Mouse (Mus musculus) limb, embryonic 12.5 days (tissue): ENCODE data around the gene Hnrnpm. TPM values are rescaled to one million over a fixed set of nuclear protein-coding genes. Genes with fewer than 3 reads are reported as not detected.

Source experiments
- ATAC-seq: fragments of 200-750 bp; cut with Nextera tagmentation; 2 replicates; pipeline ENCODE4 v1.8.0; 2017; ENCODE audit warnings: low read depth, moderate TSS enrichment; ENCODE audit not compliant: insufficient number of reproducible peaks, insufficient read depth, low FRiP score, low TSS enrichment
- H3K27ac ChIP-seq: fragments of 300-500 bp; sonication (generic); 2 replicates; pipeline ENCODE4 v1.5.1; 2016; ENCODE audit warnings: mild to moderate bottlenecking, moderate library complexity
- H3K27me3 ChIP-seq: fragments of 300-500 bp; sonication (generic); 2 replicates; pipeline ENCODE4 v1.6.1; 2016; ENCODE audit warnings: mild to moderate bottlenecking, moderate library complexity
- H3K36me3 ChIP-seq: fragments of 300-500 bp; sonication (generic); 2 replicates; pipeline ENCODE4 v1.6.1; 2016; ENCODE audit warnings: mild to moderate bottlenecking, moderate library complexity
- H3K4me1 ChIP-seq: fragments of 300-500 bp; sonication (generic); replicated peaks from 2 replicates; pipeline ENCODE4 v1.6.1; 2016
- H3K4me2 ChIP-seq: fragments of 300-500 bp; sonication (generic); 2 replicates; pipeline ENCODE4 v1.6.1; 2016; ENCODE audit warnings: mild to moderate bottlenecking, moderate library complexity
- H3K4me3 ChIP-seq: fragments of 300-500 bp; sonication (generic); replicated peaks from 2 replicates; pipeline ENCODE4 v1.5.1; 2016; ENCODE audit warnings: mild to moderate bottlenecking
- H3K9ac ChIP-seq: fragments of 300-500 bp; sonication (generic); replicated peaks from 2 replicates; pipeline ENCODE4 v1.6.1; 2016; ENCODE audit warnings: mild to moderate bottlenecking, moderate library complexity
- H3K9me3 ChIP-seq: fragments of 300-500 bp; sonication (generic); 2 replicates; pipeline ENCODE4 v1.6.1; 2016; ENCODE audit warnings: mild to moderate bottlenecking, moderate library complexity
- WGBS: fragments of 180-500 bp; shearing (Covaris S2); methylation state at CpG from one replicate; pipeline ENCODE4 v1.1.7; 2016; 5-methylcytosine and 5-hydroxymethylcytosine counted together
- polyA plus RNA-seq: library from polyadenylated mRNA; unstranded; fragments of >200 nt; fragmentation: Nextera tagmentation; extraction: Ambion mirVana; gene quantifications from 2 replicates; pipeline ENCODE4 v1.2.1, GENCODE M21; 2016

Gene Hnrnpm
- polyA plus RNA-seq, 1 experiment from 2014 or later = 477 TPM

DNA sequence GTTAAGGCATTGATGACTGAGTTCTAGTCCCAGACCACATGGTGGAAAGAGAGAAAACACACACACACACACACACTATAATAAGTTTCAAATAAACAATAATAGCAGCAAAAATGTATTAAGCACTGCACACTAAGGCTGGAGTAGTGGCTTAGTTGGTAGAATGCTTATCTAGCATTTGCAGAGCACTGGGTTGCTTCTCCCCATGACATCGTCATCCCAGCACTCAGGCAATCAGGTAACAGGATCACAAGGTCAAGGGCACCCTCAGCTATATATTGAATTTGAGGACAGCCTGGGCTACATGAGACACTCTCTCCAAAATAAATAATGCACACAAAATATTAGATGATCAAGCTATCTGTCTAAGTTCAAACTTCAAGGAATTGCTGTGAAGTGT is 28.1 kb upstream of the Hnrnpm start:
- H3K9ac ChIP-seq = no peak overlapping the region
- 90% methylated on average over 1 of the region's 1 CpGs for WGBS

DNA sequence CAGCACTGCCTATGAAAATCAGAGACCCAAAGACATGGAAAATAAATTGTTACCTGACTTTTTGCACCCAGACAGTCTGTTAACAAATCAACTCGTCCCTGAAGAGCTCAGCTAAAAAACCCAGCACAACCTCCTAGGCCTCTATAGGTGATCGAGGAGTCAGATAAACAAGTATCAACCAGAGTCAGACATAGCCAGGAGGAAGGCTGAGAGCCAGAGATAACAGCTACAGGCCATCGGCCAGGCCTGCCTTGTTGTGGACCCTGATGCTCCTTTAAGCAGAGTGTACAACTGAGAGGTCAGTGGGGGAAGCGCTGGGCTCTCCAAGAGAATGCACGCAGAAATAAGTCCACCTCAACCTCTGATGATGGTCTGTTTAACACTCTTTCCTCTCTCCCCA is 26.6 kb upstream of the Hnrnpm start:
- no peak for ATAC-seq
- Histone ChIP-seq H3K27ac (no peak overlapping the region), H3K36me3 (peaks cover 17% of the 10 kb centered on the region), H3K27me3 (no peaks in the 10 kb centered on the region), H3K9ac (no peak overlapping the region), H3K4me3 (no peak overlapping the region), H3K9me3 (0 out of 2 replicates have a peak, but pooled peaks cover 3% of the 10 kb centered on the region), H3K4me2 (no peak overlapping the region), H3K4me1 (peaks cover 4% of the 10 kb centered on the region; the same call in 1 of the 2 replicates)
- WGBS = 81% methylated on average over 5 of the region's 5 CpGs

More for the DNA sequence above, 28.1 kb upstream of the Hnrnpm start:
- Histone ChIP-seq H3K36me3 (peaks cover 3% of the 10 kb centered on the region; the same call in 1 of the 2 replicates), H3K4me2 (no peak overlapping the region), H3K27me3 (no peaks in the 10 kb centered on the region), H3K27ac (no peak overlapping the region), H3K4me3 (no peak overlapping the region), H3K9me3 (0 out of 2 replicates have a peak, but pooled peaks cover 3% of the 10 kb centered on the region), H3K4me1 (peaks cover 4% of the 10 kb centered on the region; the same call in 1 of the 2 replicates)
- no peak for ATAC-seq

- peaks cover 43% of the 10 kb centered on the region for H3K36me3 ChIP-seq
- no peak overlapping the region for H3K27ac ChIP-seq
These were observed 23.2 kb upstream of the Hnrnpm start for GRCm38 (mm10) chr17:33709834-33710233.

GRCm38 (mm10) chr17:33703091-33703490 is 16.4 kb upstream of the Hnrnpm start:
- H3K27me3 ChIP-seq = no peaks in the 10 kb centered on the region
- 85% methylated on average over 9 of the region's 9 CpGs for WGBS
- no peak overlapping the region for H3K4me3 ChIP-seq
- H3K4me2 ChIP-seq = no peak overlapping the region
- H3K4me1 ChIP-seq = no peaks in the 10 kb centered on the region
- ATAC-seq = no peak
- H3K27ac ChIP-seq = no peak overlapping the region
- no peaks in the 10 kb centered on the region for H3K9me3 ChIP-seq
- no peak overlapping the region for H3K9ac ChIP-seq
- peaks cover 49% of the 10 kb centered on the region for H3K36me3 ChIP-seq

More at GRCm38 (mm10) chr17:33709834-33710233, 23.2 kb upstream of the Hnrnpm start:
- no peak for ATAC-seq
- Histone ChIP-seq H3K4me1 (no peaks in the 10 kb centered on the region), H3K4me2 (no peak overlapping the region), H3K9me3 (0 out of 2 replicates have a peak, but pooled peaks cover 3% of the 10 kb centered on the region), H3K9ac (no peak overlapping the region), H3K27me3 (no peaks in the 10 kb centered on the region), H3K4me3 (no peak overlapping the region)
- 86% methylated on average over 3 of the region's 3 CpGs for WGBS

GRCm38 (mm10) chr17:33702178-33702577 is 15.5 kb upstream of the Hnrnpm start:
- no peak for ATAC-seq
- H3K9ac ChIP-seq = no peak overlapping the region
- 77% methylated on average over 1 of the region's 1 CpGs for WGBS
- H3K4me3 ChIP-seq = no peak overlapping the region
- no peak overlapping the region for H3K4me2 ChIP-seq
- H3K4me1 ChIP-seq = no peaks in the 10 kb centered on the region
- H3K27ac ChIP-seq = no peak overlapping the region
- peaks cover 51% of the 10 kb centered on the region for H3K36me3 ChIP-seq
- H3K9me3 ChIP-seq = no peaks in the 10 kb centered on the region
- no peaks in the 10 kb centered on the region for H3K27me3 ChIP-seq

- Histone ChIP-seq H3K4me2 (no peak overlapping the region), H3K4me1 (no peaks in the 10 kb centered on the region), H3K9ac (no peak overlapping the region), H3K27me3 (no peaks in the 10 kb centered on the region), H3K27ac (no peak overlapping the region), H3K4me3 (no peak overlapping the region), H3K36me3 (peaks cover 54% of the 10 kb centered on the region), H3K9me3 (no peaks in the 10 kb centered on the region)
- ATAC-seq = no peak
- WGBS = 72% methylated on average over 1 of the region's 1 CpGs
These were observed 8.8 kb upstream of the Hnrnpm start for GRCm38 (mm10) chr17:33695471-33695870.

GRCm38 (mm10) chr17:33685249-33685653 is 1.4 kb downstream of the Hnrnpm start:
- H3K4me3 ChIP-seq = peak overlapping the region; percentile 89
- H3K9ac ChIP-seq = peak overlapping the region; percentile 99
- peak; percentile 92 for ATAC-seq
- no peaks in the 10 kb centered on the region for H3K9me3 ChIP-seq
- under 1% methylated on average over 42 of the region's 42 CpGs for WGBS
- peaks cover 16% of the 10 kb centered on the region for H3K36me3 ChIP-seq
- H3K27me3 ChIP-seq = no peaks in the 10 kb centered on the region
- H3K4me1 ChIP-seq = peaks cover 38% of the 10 kb centered on the region
- peak overlapping the region; percentile 92 for H3K4me2 ChIP-seq
- H3K27ac ChIP-seq = peak overlapping the region; percentile 95

DNA sequence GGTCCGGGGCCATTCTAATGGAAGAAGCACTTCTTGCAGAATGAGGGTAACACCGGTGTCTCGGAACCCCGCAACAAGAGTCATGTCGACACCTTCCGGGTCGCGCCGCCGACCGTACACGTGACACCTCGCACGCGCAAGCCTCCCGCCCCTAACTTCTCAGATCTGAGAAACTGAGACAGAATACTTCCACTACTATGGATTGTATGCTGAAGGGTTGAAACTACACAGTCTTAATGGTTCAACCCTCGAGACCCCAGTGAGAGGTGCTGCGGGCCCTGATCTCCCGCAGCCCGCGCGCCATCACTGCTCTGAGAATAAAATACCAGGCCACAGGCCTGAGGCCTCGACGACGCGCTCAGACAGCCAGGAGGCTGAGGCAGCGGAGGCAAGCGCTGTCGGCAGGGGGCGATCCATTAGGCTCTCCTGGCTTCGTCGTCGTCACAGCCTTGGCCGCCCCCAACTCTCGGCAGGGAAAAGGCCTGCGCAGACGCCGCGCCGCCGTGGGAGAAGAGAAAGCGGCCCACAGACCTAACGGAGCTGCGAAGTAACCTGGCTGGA is 1.9 kb downstream of the Hnrnpm start:
- peaks cover 16% of the 10 kb centered on the region for H3K36me3 ChIP-seq
- peak overlapping the region; percentile 99 for H3K9ac ChIP-seq
- H3K4me3 ChIP-seq = peak overlapping the region; percentile 89
- WGBS = under 1% methylated on average over 44 of the region's 44 CpGs
- ATAC-seq = peak; percentile 77
- H3K27me3 ChIP-seq = no peaks in the 10 kb centered on the region
- peaks cover 38% of the 10 kb centered on the region for H3K4me1 ChIP-seq
- H3K27ac ChIP-seq = peak overlapping the region; percentile 95
- no peaks in the 10 kb centered on the region for H3K9me3 ChIP-seq
- peak overlapping the region; percentile 92 for H3K4me2 ChIP-seq

GRCm38 (mm10) chr17:33681767-33682166 is 4.9 kb downstream of the Hnrnpm start:
- H3K4me2 ChIP-seq = peak overlapping the region; percentile 92
- H3K27me3 ChIP-seq = no peaks in the 10 kb centered on the region
- H3K9me3 ChIP-seq = no peaks in the 10 kb centered on the region
- ATAC-seq = no peak
- no peak overlapping the region for H3K9ac ChIP-seq
- peaks cover 31% of the 10 kb centered on the region for H3K36me3 ChIP-seq
- H3K4me3 ChIP-seq = no peak overlapping the region
- no peak overlapping the region for H3K27ac ChIP-seq
- peaks cover 47% of the 10 kb centered on the region for H3K4me1 ChIP-seq

- Histone ChIP-seq H3K27me3 (no peaks in the 10 kb centered on the region), H3K36me3 (peaks cover 48% of the 10 kb centered on the region), H3K4me1 (peaks cover 47% of the 10 kb centered on the region), H3K4me3 (no peak overlapping the region), H3K9ac (no peak overlapping the region), H3K9me3 (no peaks in the 10 kb centered on the region), H3K27ac (no peak overlapping the region), H3K4me2 (no peak overlapping the region)
- no peak for ATAC-seq
These were observed 7.9 kb downstream of the Hnrnpm start for GRCm38 (mm10) chr17:33678771-33679170.

DNA sequence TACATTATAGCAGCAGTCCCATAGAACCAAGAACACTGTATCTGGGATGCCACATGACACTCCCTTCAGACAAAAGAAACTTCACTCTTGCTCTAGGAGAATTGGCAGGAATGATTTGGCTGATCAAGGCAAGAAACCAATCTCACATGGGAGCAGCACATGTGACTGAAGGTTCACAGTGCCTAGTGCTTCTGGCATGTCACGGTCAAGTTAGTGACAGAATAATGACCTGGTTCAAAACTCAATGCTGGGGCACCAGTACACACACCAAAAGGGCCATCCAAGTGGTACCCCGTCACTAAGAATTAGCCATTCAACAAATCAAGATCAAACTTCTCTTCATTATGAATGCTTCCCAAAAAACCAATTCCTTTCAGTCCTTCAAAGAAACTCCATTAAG is 10.6 kb downstream of the Hnrnpm start:
- H3K27ac ChIP-seq = no peak overlapping the region
- H3K27me3 ChIP-seq = no peaks in the 10 kb centered on the region
- H3K9me3 ChIP-seq = no peaks in the 10 kb centered on the region
- H3K4me2 ChIP-seq = no peak overlapping the region
- H3K4me3 ChIP-seq = no peak overlapping the region
- H3K4me1 ChIP-seq = peaks cover 22% of the 10 kb centered on the region
- H3K9ac ChIP-seq = no peak overlapping the region
- WGBS = 97% methylated on average over 2 of the region's 2 CpGs
- peaks cover 42% of the 10 kb centered on the region for H3K36me3 ChIP-seq
- ATAC-seq = no peak

DNA sequence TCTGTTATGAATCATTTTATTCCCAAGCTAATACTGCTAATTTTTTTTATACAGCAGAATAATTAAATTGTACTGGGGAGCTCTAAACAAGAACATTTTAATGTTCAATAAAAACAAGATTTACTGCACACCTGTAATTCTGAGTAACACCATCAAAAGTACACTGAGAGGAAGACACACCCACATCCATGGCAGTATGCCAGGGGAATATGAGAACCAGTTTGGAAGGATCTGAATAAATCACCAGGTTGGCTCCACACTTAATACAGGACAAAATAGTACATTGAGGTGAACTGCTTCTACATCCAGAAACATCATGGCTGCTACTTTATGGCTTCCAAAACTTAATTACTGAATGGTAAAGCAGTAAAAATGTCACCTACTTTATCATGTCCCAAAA is 11.2 kb downstream of the Hnrnpm start:
- Histone ChIP-seq H3K36me3 (peaks cover 42% of the 10 kb centered on the region), H3K4me1 (peaks cover 16% of the 10 kb centered on the region), H3K27ac (no peak overlapping the region), H3K27me3 (no peaks in the 10 kb centered on the region), H3K4me3 (no peak overlapping the region), H3K4me2 (no peak overlapping the region), H3K9ac (no peak overlapping the region), H3K9me3 (no peaks in the 10 kb centered on the region)
- ATAC-seq = no peak
